Mouse (Mus musculus) kidney, adult 10 weeks (tissue): ENCODE results near the gene G6pc. TPM values are rescaled to one million over a fixed set of nuclear protein-coding genes. Genes with fewer than 3 reads are reported as not detected.

Experiments used
- polyA plus RNA-seq: library from polyadenylated mRNA; stranded (reverse); fragments of 350-450 nt; fragmentation: Illumina TruSeq; extraction: RNeasy Lipid Tissue Mini Kit (QIAGEN cat#74804); gene quantifications from one replicate; pipeline ENCODE4 v1.2.3, GENCODE M21; 2014; ENCODE audit warnings: low read depth, low replicate concordance

G6pc gene
- 542 TPM for polyA plus RNA-seq

DNA sequence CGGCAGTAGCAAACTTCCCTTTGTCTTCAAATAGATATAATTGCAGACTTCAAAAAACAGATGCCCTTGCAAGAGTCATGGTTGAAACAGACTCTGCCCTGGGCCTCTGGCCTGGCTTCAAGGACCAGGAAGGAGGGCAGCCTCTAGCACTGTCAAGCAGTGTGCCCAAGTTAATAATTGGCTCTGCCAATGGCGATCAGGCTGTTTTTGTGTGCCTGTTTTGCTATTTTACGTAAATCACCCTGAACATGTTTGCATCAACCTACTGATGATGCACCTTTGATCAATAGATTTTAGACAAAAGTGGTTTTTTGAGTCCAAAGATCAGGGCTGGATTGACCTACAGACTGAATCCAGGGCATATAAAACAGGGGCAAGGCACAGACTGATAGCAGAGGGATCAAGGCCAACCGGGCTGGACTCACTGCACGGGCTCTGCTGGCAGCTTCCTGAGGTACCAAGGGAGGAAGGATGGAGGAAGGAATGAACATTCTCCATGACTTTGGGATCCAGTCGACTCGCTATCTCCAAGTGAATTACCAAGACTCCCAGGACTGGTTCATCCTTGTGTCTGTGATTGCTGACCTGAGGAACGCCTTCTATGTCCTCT is at the start of gene G6pc:
Gene G6pc, plus strand, starts transcription at position 236 of the 610 bp plus-strand sequence.

DNA sequence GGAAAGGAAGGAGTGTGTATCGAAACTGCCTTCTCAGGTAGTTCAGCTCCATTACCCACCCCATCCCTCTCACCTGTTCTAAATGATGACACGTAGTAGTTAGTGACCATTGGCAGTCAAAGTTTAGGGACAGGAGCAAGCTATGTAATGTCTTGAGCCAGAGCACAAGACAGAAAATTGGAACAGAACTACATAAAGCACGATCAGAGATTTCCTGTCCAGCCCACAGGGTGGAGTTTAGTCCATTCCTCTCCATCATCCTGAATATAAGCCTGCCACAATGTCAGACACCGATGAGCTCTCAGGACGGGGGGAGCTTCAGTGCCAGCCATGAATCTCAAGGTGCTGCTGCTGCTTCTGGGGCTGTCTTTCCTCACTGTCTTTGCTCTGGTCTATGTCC is 42.6 kb upstream of the G6pc start, which contains the start of gene Aoc2:
Gene Aoc2, plus strand, starts transcription at position 301 of the 400 bp plus-strand sequence.

DNA sequence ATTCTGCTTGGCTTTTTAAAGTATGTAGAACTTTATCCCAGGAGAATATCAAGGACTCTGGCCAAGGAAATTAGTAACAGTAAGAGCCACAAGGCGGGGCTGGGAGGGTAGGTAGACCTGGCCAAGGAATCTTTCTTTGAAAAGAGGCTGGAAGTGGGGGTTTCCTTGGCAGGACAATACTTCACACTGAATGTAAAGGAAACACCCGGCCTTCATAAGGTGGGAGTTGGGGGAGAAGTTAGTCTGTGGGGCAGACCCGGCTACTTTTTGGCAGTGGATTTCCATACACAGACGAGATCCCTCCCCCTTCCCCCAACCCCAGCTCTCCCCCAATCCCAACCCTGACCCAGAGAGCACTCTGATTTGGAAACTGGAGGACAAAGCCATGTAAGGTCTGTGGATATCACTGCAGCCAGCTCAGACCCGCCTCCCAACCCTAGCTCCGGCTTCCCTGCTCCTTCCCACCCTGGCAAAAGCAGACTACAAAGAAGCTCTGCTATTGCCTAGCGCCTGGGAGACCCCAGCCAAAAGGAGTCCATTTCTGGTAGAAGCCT is 36.9 kb upstream of the G6pc start, which contains the start of gene Aoc3:
Gene Aoc3, plus strand, starts transcription at position 235 of the 554 bp plus-strand sequence.

DNA sequence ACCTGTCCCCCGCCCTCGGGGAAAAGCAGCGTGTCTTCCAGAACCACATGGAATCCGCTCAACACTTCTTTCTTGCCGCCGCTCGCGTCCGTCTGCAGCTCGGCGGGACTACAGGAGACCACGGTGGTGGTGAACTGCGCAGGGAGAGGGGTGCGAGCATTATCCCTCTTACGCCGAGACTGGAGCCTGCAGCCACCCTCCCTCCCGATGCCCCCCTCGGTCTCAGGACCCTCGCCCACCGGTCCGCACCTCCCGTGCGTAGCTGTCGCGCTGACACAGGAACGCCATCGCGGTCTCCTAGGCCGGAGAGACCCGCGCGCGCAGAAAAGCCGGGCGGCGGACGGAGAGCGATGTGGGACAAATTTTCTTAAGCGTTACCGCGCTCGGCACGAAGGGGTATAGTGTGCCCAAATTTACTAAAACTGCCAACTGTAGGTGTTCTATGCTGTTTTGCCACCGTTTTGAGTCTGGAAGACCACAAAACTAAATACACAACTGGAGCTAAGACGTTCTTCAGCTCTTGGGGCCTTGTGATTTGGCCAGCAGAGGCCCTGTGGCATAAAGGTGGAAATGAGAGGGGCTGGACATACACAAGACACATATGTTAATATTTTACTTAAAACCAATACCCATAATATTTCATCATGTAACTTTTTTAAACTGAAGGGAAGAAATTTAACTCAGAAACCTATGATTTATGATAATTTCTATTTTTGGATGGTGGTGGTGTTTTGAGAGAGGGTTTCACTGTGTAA is 49.9 kb downstream of the G6pc start, which contains the start of gene Aarsd1:
Gene Aarsd1, minus strand, starts transcription at position 515 of the 755 bp plus-strand sequence.

DNA sequence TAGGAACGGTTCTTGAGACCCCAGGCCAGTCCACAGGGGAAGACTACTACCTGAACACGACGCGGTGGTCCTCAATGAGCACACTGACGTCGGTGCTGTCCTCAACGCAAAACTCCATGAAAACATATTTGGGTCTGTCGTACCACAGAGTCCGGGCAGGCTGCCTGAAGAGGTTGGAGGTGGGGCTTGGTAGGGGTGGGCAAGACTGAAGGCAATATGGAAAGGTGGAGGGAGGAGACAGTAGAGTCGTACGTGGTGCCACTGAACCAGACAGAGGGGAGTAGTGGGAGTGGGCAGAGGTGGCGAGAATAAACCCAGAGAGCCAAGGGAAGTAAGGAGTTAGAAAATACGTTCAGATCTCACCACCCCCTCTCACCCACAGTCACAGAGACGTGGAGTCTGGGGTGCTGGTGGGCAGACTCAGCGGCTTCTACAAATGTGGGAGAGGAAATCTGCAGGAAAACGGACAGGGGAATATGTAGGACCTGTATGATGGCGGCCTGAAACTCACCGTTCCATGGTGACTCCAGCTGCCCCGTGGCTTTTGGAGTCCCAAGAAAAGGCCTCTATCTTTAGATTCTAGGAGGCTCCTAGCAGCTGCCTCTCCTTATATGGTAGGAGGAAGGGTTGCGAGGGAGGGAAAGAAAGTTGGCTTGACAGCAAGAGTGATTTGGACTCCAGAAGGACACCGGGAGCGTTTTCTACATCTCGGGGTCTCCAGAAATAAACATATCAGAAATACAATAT is 56.9 kb downstream of the G6pc start, which contains the start of gene Gm27029:
Gene Gm27029, minus strand, starts transcription at position 692 of the 747 bp plus-strand sequence.

DNA sequence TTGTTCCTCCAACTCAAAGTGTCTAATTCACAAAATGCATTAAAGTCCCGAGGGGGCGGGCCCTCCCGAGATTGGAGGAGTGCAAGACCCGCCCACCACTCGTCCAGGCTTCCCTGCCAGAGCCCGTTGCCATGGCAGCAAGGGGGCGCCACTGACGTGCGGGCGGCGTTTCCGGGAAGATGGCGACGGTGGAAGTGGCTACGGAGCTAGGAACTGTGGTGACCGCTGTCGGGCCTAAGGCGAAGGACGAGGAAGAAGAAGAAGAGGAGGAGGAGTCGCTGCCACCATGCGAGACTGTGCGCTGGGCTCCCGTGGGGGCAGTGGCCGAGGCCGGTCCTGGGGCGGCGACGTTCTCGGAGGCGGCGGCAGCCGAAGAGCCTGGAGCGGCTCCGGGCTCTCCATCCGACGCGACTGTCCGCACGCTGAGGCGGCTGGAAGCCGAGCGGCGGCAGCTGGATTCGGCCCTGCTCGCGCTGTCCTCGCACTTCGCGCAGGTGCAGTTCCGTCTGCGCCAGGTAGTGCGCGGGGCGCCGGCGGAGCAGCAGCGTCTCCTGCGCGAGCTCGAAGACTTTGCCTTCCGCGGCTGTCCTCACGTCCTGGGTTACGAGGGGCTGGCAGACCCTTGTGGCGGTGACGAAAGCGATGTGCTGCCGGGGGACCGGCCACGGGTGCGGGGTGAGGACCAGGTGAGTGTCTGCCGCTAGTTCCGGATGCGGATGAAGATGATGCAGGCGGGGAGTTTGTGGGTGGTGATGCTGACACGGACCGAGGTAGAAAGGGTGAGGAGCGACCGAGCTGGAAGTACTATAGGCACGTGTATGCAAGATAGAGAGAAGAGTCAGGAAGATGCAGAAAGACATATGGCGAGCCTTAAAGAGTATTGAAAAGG is 57.8 kb downstream of the G6pc start, which contains the start of the genes Rundc1 and Ptges3l:
Gene Rundc1, plus strand, starts transcription at position 161 of the 889 bp plus-strand sequence.
Gene Ptges3l, minus strand, starts transcription at position 409 of the 889 bp plus-strand sequence.

Other genes with a start within 250 kb of the G6pc start
- 37.4 TPM for gene Retreg3, start 247.7 kb upstream of the G6pc start, polyA plus RNA-seq
- 0.36 TPM for gene Tubg1, start 247.6 kb upstream of the G6pc start, polyA plus RNA-seq
- gene Tubg2, start 211.7 kb upstream of the G6pc start, polyA plus RNA-seq: not detected
- not detected for gene Cntnap1, start 197.0 kb upstream of the G6pc start, polyA plus RNA-seq
- not detected for gene Plekhh3, start 196.2 kb upstream of the G6pc start, polyA plus RNA-seq
- gene Ccr10, start 192.1 kb upstream of the G6pc start, polyA plus RNA-seq: not detected
- 30.4 TPM for gene Ezh1, start 141.1 kb upstream of the G6pc start, polyA plus RNA-seq
- gene Ramp2, start 121.5 kb upstream of the G6pc start, polyA plus RNA-seq: 6.7 TPM
- 115 TPM for gene Vps25, start 113.9 kb upstream of the G6pc start, polyA plus RNA-seq
- gene Wnk4, start 107.0 kb upstream of the G6pc start, polyA plus RNA-seq: 2.6 TPM
- 4.6 TPM for gene Cntd1, start 88.5 kb upstream of the G6pc start, polyA plus RNA-seq
- 13.9 TPM for gene Coa3, start 88.4 kb upstream of the G6pc start, polyA plus RNA-seq
- gene Becn1, start 65.3 kb upstream of the G6pc start, polyA plus RNA-seq: 96.1 TPM
- gene Psme3, start 51.3 kb upstream of the G6pc start, polyA plus RNA-seq: 180 TPM
- 0.28 TPM for gene Aoc2, start 42.5 kb upstream of the G6pc start, polyA plus RNA-seq
- 2.3 TPM for gene Aoc3, start 37.0 kb upstream of the G6pc start, polyA plus RNA-seq
- gene Aarsd1, start 50.1 kb downstream of the G6pc start, polyA plus RNA-seq: 10.7 TPM
- gene Gm27029, start 57.2 kb downstream of the G6pc start, polyA plus RNA-seq: 0.81 TPM
- 3.9 TPM for gene Rundc1, start 57.5 kb downstream of the G6pc start, polyA plus RNA-seq
- gene Ptges3l, start 57.8 kb downstream of the G6pc start, polyA plus RNA-seq: 2.0 TPM
- 36.8 TPM for gene Rpl27, start 74.7 kb downstream of the G6pc start, polyA plus RNA-seq
- 0.93 TPM for gene Ifi35, start 80.8 kb downstream of the G6pc start, polyA plus RNA-seq
- gene Rnd2, start 97.4 kb downstream of the G6pc start, polyA plus RNA-seq: 4.5 TPM
- 1.5 TPM for gene Vat1, start 98.7 kb downstream of the G6pc start, polyA plus RNA-seq
- 0.32 TPM for gene Brca1, start 184.4 kb downstream of the G6pc start, polyA plus RNA-seq
- 182 TPM for gene Nbr1, start 184.6 kb downstream of the G6pc start, polyA plus RNA-seq
- gene Tmem106a, start 214.7 kb downstream of the G6pc start, polyA plus RNA-seq: 36.1 TPM
- gene Gm11634, start 231.7 kb downstream of the G6pc start, polyA plus RNA-seq: not detected